Mouse (Mus musculus) gonadal fat pad, adult 2 months (tissue): Measurements from ENCODE around the gene Zc3h18. TPM values are rescaled to one million over a fixed set of nuclear protein-coding genes. Genes with fewer than 3 reads are reported as not detected.

ENCODE experiments used
- DNase-seq: peaks from one replicate; pipeline ENCODE4 v3.0.0-alpha.2; 2012; ENCODE audit warnings: low read depth
- polyA plus RNA-seq: library from polyadenylated mRNA; depleted of rRNA; stranded (reverse); fragments of >200 nt; gene quantifications from 2 replicates; pipeline ENCODE4 v1.2.3, GENCODE M21; 2012

The Zc3h18 gene
- polyA plus RNA-seq, 1 experiment: 18.9 TPM

- DNase-seq: no peak
Measured at GRCm38 (mm10) chr8:122393717-122394116, 17.3 kb downstream of the Zc3h18 start.

- DNase-seq: no peak
Measured at GRCm38 (mm10) chr8:122395291-122395690, 18.9 kb downstream of the Zc3h18 start.

DNA sequence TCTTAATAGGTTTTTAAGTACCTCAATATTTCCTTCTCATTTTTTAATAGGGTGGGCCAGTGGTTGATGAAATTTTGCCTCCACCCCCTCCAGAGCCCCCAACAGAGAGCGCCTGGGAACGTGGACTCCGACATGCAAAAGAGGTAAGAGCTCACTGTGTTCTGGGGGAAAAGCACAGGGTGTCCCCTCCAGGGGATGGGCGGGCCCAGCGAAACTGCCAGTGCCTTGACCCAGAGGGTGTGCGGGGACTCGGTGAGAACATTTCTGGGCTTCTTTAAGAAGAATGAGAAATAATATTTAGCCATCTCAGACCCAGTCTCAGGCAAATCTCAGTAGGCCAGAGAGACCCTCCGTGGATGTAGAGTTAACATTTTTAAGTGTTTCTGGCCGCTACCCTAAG, 21.8 kb downstream of the Zc3h18 start:
- no peak for DNase-seq

DNA sequence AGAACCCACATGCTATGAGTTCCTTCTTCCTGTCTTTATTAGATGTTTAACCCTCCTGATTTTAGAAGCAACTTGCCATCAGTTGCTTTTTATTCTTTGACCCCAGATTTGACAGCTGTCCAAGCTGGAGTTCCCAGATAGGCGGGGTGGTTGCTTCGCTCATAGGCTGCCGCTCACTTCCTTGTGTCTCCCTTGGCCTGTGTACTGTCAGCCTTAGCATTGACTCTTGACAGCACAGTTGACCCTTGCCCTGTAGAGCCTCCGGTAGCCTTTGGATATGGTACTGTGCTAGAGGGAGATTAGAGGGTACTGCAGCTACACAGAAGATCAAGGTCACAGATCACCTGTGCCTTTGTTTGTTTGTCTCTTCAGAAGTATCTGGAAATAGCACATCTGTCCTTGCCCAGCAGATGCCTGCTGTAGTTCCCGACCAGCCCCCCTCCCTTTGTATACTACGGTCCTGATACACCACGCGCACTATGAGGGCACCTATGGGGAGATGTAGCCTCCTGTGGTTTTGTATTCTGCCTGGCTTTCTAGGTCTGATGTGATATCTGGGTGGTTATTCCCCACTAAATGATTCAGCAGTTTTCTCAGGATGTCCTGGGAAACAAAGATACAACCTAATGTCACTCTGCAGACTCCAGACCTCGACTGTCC, 28.9 kb downstream of the Zc3h18 start:
- DNase-seq: no peak

GRCm38 (mm10) chr8:122407678-122408077, 31.3 kb downstream of the Zc3h18 start:
- DNase-seq: no peak

DNA sequence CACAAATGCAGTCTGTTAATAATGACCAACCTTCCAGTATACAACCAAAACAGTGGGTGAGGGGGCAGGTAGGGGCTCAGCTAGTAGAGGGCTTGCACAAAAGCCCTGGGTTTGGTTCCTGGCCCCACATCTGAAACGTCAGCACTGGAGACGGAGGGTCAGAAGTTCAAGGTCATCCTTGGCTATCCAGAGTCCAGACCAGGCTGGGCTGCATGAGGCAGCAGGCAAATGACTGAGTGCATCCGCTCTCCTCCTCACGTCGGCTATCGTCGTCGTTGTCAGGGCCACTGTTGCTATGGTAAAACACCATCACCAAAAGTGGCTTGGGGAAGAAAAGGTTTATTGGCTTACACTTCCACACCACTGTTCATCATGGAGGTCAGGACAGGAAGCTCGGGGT, 37.9 kb downstream of the Zc3h18 start:
- DNase-seq: no peak

- no peak for DNase-seq
Measured at GRCm38 (mm10) chr8:122415554-122415953, 39.1 kb downstream of the Zc3h18 start.

GRCm38 (mm10) chr8:122419881-122420555, 43.6 kb downstream of the Zc3h18 start:
- no peak for DNase-seq

DNA sequence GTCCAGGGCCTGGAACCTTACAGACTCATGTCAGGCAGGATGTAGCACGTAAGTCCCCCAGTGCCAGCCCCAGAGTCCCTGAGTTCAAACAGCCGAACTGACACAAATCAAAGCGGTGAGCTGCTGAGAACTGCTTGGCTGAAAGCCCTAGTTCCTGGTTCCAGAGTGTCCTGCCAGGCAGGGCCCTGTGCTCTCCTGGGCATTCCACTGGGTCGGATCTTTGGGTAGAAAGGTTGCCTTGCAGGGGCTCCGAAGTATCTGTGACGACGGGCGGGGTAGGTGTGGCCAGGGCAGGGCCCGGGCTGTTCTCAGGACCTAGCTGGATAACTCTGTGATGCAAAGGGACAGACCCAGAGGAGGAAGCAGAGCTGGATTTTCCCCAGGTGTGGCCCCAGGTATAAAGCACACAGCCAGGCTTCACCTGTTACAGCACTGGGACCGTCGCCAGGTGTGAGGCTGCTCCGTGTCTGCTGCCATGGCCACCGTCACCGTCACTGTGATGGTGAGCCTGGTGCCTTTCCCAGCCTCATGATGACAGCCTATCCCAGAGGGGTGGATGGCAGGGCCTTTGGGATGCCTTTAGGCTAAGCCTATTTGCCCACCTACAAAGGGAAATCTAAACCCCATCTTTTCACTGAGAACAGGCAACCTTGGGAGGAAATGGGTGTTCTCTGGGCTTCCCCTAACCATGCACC, 45.1 kb downstream of the Zc3h18 start, which contains the start of gene Il17c:
Il17c (plus strand) TSS at position 645 of the 695 bp plus-strand sequence.
- DNase-seq: no peak

GRCm38 (mm10) chr8:122423217-122423616, 46.8 kb downstream of the Zc3h18 start:
- DNase-seq: no peak

- DNase-seq: no peak
Measured at GRCm38 (mm10) chr8:122423659-122424058, 47.2 kb downstream of the Zc3h18 start.

DNA sequence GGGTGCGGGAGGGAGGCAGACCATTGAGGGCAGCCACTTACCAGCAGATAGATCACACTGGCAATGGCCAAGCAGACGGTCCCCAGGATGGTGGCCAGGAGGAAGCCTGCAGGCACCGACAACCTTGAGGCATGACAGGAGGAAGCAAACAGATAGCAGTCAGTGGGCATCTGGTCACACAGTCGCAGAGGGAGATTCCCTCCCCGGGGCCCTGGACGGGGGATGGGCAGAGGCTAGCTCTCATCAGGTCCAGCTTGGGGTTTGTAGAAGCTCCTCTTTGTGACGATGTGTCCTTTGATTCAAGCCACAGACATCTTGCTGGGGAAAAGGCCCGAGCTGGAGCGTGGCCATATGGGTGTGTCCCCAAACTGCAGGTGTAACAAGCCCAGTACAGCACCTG, 49.7 kb downstream of the Zc3h18 start:
- DNase-seq: no peak

- DNase-seq: no peak
Measured at GRCm38 (mm10) chr8:122427607-122428006, 51.2 kb downstream of the Zc3h18 start.

DNA sequence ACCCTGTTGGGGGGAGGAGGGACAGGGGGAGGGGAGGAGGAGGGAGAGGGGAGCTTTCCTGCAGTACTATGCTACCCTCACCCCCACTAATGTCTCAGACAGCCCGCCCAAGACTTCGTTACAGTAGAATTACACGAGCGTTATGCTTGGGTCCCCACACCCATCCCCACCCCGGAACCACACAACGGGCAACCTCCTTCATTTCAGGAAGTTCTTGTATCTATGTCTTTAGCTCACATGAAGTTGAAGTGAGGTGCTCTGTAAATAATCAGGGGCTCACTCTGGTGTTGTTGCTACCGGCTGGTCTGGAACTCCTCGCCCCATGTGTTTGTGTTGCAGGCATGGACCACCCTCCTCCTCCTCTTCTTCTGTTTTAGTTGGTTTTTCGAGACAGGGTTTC, 51.8 kb downstream of the Zc3h18 start:
- no peak for DNase-seq

- no peak for DNase-seq
Measured at GRCm38 (mm10) chr8:122430058-122430636, 53.7 kb downstream of the Zc3h18 start.

DNA sequence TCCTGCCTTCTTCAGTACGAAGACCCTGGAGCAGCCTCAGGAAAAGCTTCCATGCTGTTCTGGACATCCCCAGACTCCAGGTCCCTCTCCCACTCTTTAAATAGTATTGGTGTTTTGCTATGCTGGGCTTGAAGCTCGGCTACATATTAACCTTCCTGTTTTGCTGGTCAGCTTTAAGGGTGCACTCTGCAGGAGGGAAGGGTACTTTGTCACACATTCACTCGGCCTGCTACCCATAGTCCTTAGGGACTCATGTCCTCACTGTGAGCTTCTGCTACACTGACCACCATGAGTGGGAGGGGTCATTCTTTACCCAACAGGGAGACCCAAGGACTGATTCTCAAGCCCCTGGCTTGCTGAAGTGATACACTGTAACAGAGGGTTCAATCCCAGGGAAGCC, 54.2 kb downstream of the Zc3h18 start:
- no peak for DNase-seq

GRCm38 (mm10) chr8:122431694-122432442, 55.5 kb downstream of the Zc3h18 start:
- no peak for DNase-seq

- no peak for DNase-seq
Measured at GRCm38 (mm10) chr8:122432443-122433268, 56.2 kb downstream of the Zc3h18 start, which contains the start of gene Cyba. Gene Cyba, minus strand, starts transcription at chr8:122432930.

- no peak for DNase-seq
Measured at GRCm38 (mm10) chr8:122433269-122433905, 57.0 kb downstream of the Zc3h18 start.

DNA sequence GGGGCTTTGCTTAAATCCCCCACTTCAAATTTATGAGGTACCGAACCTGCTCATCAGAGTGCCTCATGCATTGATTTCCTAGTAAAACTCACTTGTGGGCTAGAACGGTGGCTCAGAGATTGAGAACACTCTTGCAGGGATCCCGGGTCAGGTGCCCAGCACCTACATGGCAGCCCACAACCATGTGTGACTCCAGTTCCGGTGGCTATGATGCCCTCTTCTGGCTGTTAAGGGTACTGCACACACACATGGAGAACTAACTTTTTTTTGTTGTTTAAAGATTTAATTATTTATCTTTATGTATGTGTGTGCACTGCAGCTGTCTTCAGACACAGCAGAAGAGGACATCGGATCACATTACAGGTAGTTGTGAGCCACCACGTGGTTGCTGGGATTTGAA, 59.0 kb downstream of the Zc3h18 start:
- no peak for DNase-seq
